Mouse (Mus musculus) embryonic facial prominence, embryonic 12.5 days (tissue): ENCODE results near the gene Il9r. TPM values are rescaled to one million over a fixed set of nuclear protein-coding genes. Genes with fewer than 3 reads are reported as not detected.

ENCODE experiments used
- ATAC-seq: fragments of 200-750 bp; cut with Nextera tagmentation; 2 replicates; pipeline ENCODE4 v1.8.0; 2017; ENCODE audit not compliant: insufficient number of reproducible peaks, insufficient read depth, low FRiP score, low TSS enrichment
- H3K27ac ChIP-seq: fragments of 300-500 bp; sonication (generic); 2 replicates; pipeline ENCODE4 v1.5.1; 2016; ENCODE audit warnings: mild to moderate bottlenecking
- H3K27me3 ChIP-seq: fragments of 300-500 bp; sonication (generic); 2 replicates; pipeline ENCODE4 v1.6.1; 2016; ENCODE audit warnings: mild to moderate bottlenecking, moderate library complexity
- H3K36me3 ChIP-seq: fragments of 300-500 bp; sonication (generic); 2 replicates; pipeline ENCODE4 v1.6.1; 2016; ENCODE audit warnings: mild to moderate bottlenecking
- H3K4me1 ChIP-seq: fragments of 300-500 bp; sonication (generic); 2 replicates; pipeline ENCODE4 v1.6.1; 2016
- H3K4me2 ChIP-seq: fragments of 300-500 bp; sonication (generic); replicated peaks from 2 replicates; pipeline ENCODE4 v1.6.1; 2016; ENCODE audit warnings: mild to moderate bottlenecking, moderate library complexity
- H3K4me3 ChIP-seq: fragments of 300-500 bp; sonication (generic); 2 replicates; pipeline ENCODE4 v1.5.1; 2016; ENCODE audit warnings: mild to moderate bottlenecking
- H3K9ac ChIP-seq: fragments of 300-500 bp; sonication (generic); 2 replicates; pipeline ENCODE4 v1.6.1; 2016; ENCODE audit warnings: mild to moderate bottlenecking, moderate library complexity
- H3K9me3 ChIP-seq: fragments of 300-500 bp; sonication (generic); 2 replicates; pipeline ENCODE4 v1.6.1; 2016; ENCODE audit warnings: mild to moderate bottlenecking, moderate library complexity
- WGBS: fragments of 180-500 bp; shearing (Covaris S2); methylation state at CpG from one replicate; pipeline ENCODE4 v1.1.7; 2016; 5-methylcytosine and 5-hydroxymethylcytosine counted together
- polyA plus RNA-seq: library from polyadenylated mRNA; unstranded; fragments of >200 nt; fragmentation: Nextera tagmentation; extraction: Ambion mirVana; gene quantifications from 2 replicates; pipeline ENCODE4 v1.2.1, GENCODE M21; 2016

The Il9r gene
- polyA plus RNA-seq, 1 experiment from 2014 or later, result not detected

- 0 out of 2 replicates have a peak, but pooled peaks cover 3% of the 10 kb centered on the region for H3K27me3 ChIP-seq
- H3K9ac ChIP-seq, result no peak overlapping the region
- 73% methylated on average over 6 of the region's 6 CpGs for WGBS
- 0 out of 2 replicates have a peak, but pooled peaks cover 3% of the 10 kb centered on the region for H3K4me1 ChIP-seq
- H3K36me3 ChIP-seq, result no peaks in the 10 kb centered on the region
- ATAC-seq, result no peak
- H3K9me3 ChIP-seq, result no peaks in the 10 kb centered on the region
- no peak overlapping the region for H3K4me3 ChIP-seq
- H3K4me2 ChIP-seq, result no peak overlapping the region
- no peak overlapping the region for H3K27ac ChIP-seq
Measured at GRCm38 (mm10) chr11:32196727-32197126, 3.4 kb downstream of the Il9r start.

- H3K4me3 ChIP-seq, result no peak overlapping the region
- H3K4me1 ChIP-seq, result 0 out of 2 replicates have a peak, but pooled peaks cover 3% of the 10 kb centered on the region
- no peak overlapping the region for H3K4me2 ChIP-seq
- WGBS, result 23% methylated on average over 11 of the region's 11 CpGs
- H3K9me3 ChIP-seq, result no peaks in the 10 kb centered on the region
- 0 out of 2 replicates have a peak, but pooled peaks cover 3% of the 10 kb centered on the region for H3K27me3 ChIP-seq
- H3K27ac ChIP-seq, result no peak overlapping the region
- H3K9ac ChIP-seq, result no peak overlapping the region
- ATAC-seq, result no peak
- H3K36me3 ChIP-seq, result no peaks in the 10 kb centered on the region
Measured at GRCm38 (mm10) chr11:32195867-32196540, 4.1 kb downstream of the Il9r start.

- no peak overlapping the region for H3K4me2 ChIP-seq
- H3K27ac ChIP-seq, result no peak overlapping the region
- no peak overlapping the region for H3K4me3 ChIP-seq
- no peaks in the 10 kb centered on the region for H3K9me3 ChIP-seq
- WGBS, result 75% methylated on average over 5 of the region's 5 CpGs
- H3K27me3 ChIP-seq, result 0 out of 2 replicates have a peak, but pooled peaks cover 3% of the 10 kb centered on the region
- ATAC-seq, result no peak
- H3K4me1 ChIP-seq, result 0 out of 2 replicates have a peak, but pooled peaks cover 3% of the 10 kb centered on the region
- H3K9ac ChIP-seq, result no peak overlapping the region
- H3K36me3 ChIP-seq, result no peaks in the 10 kb centered on the region
Measured at GRCm38 (mm10) chr11:32194626-32195025, 5.5 kb downstream of the Il9r start.

- H3K9ac ChIP-seq, result no peak overlapping the region
- 0 out of 2 replicates have a peak, but pooled peaks cover 2% of the 10 kb centered on the region for H3K4me1 ChIP-seq
- no peaks in the 10 kb centered on the region for H3K9me3 ChIP-seq
- no peak overlapping the region for H3K4me3 ChIP-seq
- no peak overlapping the region for H3K4me2 ChIP-seq
- 0 out of 2 replicates have a peak, but pooled peaks cover 3% of the 10 kb centered on the region for H3K27me3 ChIP-seq
- no peak overlapping the region for H3K27ac ChIP-seq
- WGBS, result 74% methylated on average over 10 of the region's 10 CpGs
- no peaks in the 10 kb centered on the region for H3K36me3 ChIP-seq
- no peak for ATAC-seq
Measured at GRCm38 (mm10) chr11:32194086-32194485, 6.0 kb downstream of the Il9r start.

- no peaks in the 10 kb centered on the region for H3K9me3 ChIP-seq
- no peak for ATAC-seq
- 92% methylated on average over 10 of the region's 10 CpGs for WGBS
- no peaks in the 10 kb centered on the region for H3K4me1 ChIP-seq
- H3K4me3 ChIP-seq, result no peak overlapping the region
- 0 out of 2 replicates have a peak, but pooled peaks cover 3% of the 10 kb centered on the region for H3K27me3 ChIP-seq
- no peak overlapping the region for H3K9ac ChIP-seq
- H3K4me2 ChIP-seq, result no peak overlapping the region
- no peak overlapping the region for H3K27ac ChIP-seq
- H3K36me3 ChIP-seq, result no peaks in the 10 kb centered on the region
Measured at GRCm38 (mm10) chr11:32193156-32193555, 6.9 kb downstream of the Il9r start.

GRCm38 (mm10) chr11:32190603-32191110 lies 9.4 kb downstream of the Il9r start:
- no peak for ATAC-seq
- Histone ChIP-seq H3K9ac (no peak overlapping the region), H3K36me3 (no peaks in the 10 kb centered on the region), H3K27me3 (no peaks in the 10 kb centered on the region), H3K4me2 (no peak overlapping the region), H3K27ac (no peak overlapping the region), H3K4me1 (no peaks in the 10 kb centered on the region), H3K9me3 (no peaks in the 10 kb centered on the region), H3K4me3 (no peak overlapping the region)
- WGBS, result 73% methylated on average over 12 of the region's 13 CpGs

- H3K27me3 ChIP-seq, result no peaks in the 10 kb centered on the region
- no peak overlapping the region for H3K4me2 ChIP-seq
- H3K9ac ChIP-seq, result no peak overlapping the region
- H3K4me3 ChIP-seq, result no peak overlapping the region
- no peaks in the 10 kb centered on the region for H3K4me1 ChIP-seq
- no peaks in the 10 kb centered on the region for H3K36me3 ChIP-seq
- no peak overlapping the region for H3K27ac ChIP-seq
- no peak for ATAC-seq
- no peaks in the 10 kb centered on the region for H3K9me3 ChIP-seq
- WGBS, result 76% methylated on average over 9 of the region's 9 CpGs
Measured at GRCm38 (mm10) chr11:32190119-32190518, 10.0 kb downstream of the Il9r start.

GRCm38 (mm10) chr11:32189434-32189833 lies 10.6 kb downstream of the Il9r start:
- no peak for ATAC-seq
- Histone ChIP-seq H3K9ac (no peak overlapping the region), H3K4me1 (no peaks in the 10 kb centered on the region), H3K9me3 (no peaks in the 10 kb centered on the region), H3K4me2 (no peak overlapping the region), H3K36me3 (no peaks in the 10 kb centered on the region), H3K27ac (no peak overlapping the region), H3K4me3 (no peak overlapping the region), H3K27me3 (no peaks in the 10 kb centered on the region)
- 65% methylated on average over 5 of the region's 5 CpGs for WGBS

- H3K36me3 ChIP-seq, result no peaks in the 10 kb centered on the region
Measured at GRCm38 (mm10) chr11:32188881-32189280, 11.2 kb downstream of the Il9r start.

GRCm38 (mm10) chr11:32187256-32187655 lies 12.8 kb downstream of the Il9r start:
- H3K27me3 ChIP-seq, result no peaks in the 10 kb centered on the region
- no peak overlapping the region for H3K27ac ChIP-seq
- H3K4me2 ChIP-seq, result no peak overlapping the region
- H3K36me3 ChIP-seq, result no peaks in the 10 kb centered on the region
- no peak overlapping the region for H3K9ac ChIP-seq
- H3K9me3 ChIP-seq, result no peaks in the 10 kb centered on the region
- H3K4me1 ChIP-seq, result no peaks in the 10 kb centered on the region
- 85% methylated on average over 4 of the region's 4 CpGs for WGBS
- no peak for ATAC-seq
- H3K4me3 ChIP-seq, result no peak overlapping the region

More at GRCm38 (mm10) chr11:32188881-32189280, 11.2 kb downstream of the Il9r start:
- Histone ChIP-seq H3K4me2 (no peak overlapping the region), H3K27me3 (no peaks in the 10 kb centered on the region), H3K9ac (no peak overlapping the region), H3K4me3 (no peak overlapping the region), H3K27ac (no peak overlapping the region), H3K4me1 (no peaks in the 10 kb centered on the region), H3K9me3 (no peaks in the 10 kb centered on the region)
- no peak for ATAC-seq
- WGBS, result 85% methylated on average over 12 of the region's 12 CpGs

GRCm38 (mm10) chr11:32186031-32186430 lies 14.0 kb downstream of the Il9r start:
- H3K4me1 ChIP-seq, result no peaks in the 10 kb centered on the region
- ATAC-seq, result no peak
- no peaks in the 10 kb centered on the region for H3K9me3 ChIP-seq
- H3K27me3 ChIP-seq, result no peaks in the 10 kb centered on the region
- no peaks in the 10 kb centered on the region for H3K36me3 ChIP-seq
- no peak overlapping the region for H3K9ac ChIP-seq
- H3K27ac ChIP-seq, result no peak overlapping the region
- H3K4me2 ChIP-seq, result no peak overlapping the region
- WGBS, result 76% methylated on average over 3 of the region's 3 CpGs
- H3K4me3 ChIP-seq, result no peak overlapping the region

GRCm38 (mm10) chr11:32184469-32184868 lies 15.6 kb downstream of the Il9r start:
- Histone ChIP-seq H3K27me3 (no peaks in the 10 kb centered on the region), H3K4me3 (no peak overlapping the region), H3K9me3 (no peaks in the 10 kb centered on the region), H3K4me2 (no peak overlapping the region), H3K36me3 (no peaks in the 10 kb centered on the region), H3K9ac (no peak overlapping the region), H3K4me1 (no peaks in the 10 kb centered on the region), H3K27ac (no peak overlapping the region)
- WGBS, result 88% methylated on average over 8 of the region's 8 CpGs
- no peak for ATAC-seq
